Mouse (Mus musculus): Measurements from ENCODE around the gene Gm20458.

Gene Gm20458

GRCm38 (mm10) chr2:164453887-164454500 lies 6.8 kb upstream of the Gm20458 start:
- DNase-seq (ENCODE audit: low read depth): no peak

DNA sequence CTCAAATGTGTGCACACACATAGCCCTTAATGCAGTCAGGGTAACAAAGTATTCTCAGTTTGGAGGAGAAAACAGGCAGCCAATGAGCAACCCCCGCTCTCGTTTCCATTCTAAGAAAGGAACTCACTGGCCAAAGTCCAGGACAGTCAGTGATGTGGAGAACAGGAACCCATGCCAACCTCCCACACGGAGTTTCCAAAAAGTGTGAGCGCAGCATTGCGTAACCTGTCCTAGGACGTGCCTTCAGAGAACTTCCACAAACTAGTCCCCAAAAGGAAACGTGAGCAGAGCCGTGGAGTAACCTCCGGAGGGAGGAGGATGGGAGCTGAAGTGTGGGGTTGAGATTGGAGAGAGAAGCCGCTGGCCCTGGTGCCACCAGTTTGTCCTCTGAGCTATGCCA lies 5.9 kb upstream of the Gm20458 start:
- peak; percentile 98 for DNase-seq (ENCODE audit: low read depth)

DNA sequence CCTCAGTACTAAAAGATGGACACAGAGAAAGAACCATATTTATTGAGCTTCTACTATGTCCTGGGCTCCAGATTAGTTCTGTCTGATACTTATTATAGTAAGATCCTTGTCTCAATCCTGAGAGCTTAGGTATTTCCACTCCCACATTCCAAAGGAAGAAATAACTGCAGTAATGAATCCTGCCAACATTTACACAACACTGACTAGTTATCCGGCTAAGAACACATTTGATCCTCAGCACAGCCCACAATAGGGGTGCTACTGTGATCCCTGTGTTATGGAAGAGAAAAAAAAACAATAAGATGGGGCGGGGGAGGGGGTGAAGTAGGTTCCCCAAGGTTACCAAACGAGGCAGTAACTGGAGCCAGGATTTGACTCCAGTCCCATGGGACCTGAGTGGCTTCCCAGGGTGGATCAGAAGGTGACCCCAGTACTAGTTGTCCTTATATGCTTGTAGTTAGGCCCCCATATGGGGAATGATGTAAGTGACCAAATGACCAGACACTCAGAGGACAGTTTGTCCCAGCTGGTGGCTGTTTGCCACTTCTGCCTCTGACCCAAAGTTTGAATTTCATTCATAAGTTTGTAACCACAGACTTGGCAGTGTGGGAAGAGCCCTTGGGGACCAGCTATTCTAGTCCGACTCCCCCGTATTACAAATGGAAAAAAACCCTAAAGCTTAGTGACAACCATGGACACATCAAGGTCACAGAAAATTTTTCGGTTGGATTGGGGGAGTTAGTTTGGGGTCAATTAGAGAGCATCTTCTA lies 5.2 kb upstream of the Gm20458 start:
- DNase-seq (ENCODE audit: low read depth): peak; percentile 68

DNA sequence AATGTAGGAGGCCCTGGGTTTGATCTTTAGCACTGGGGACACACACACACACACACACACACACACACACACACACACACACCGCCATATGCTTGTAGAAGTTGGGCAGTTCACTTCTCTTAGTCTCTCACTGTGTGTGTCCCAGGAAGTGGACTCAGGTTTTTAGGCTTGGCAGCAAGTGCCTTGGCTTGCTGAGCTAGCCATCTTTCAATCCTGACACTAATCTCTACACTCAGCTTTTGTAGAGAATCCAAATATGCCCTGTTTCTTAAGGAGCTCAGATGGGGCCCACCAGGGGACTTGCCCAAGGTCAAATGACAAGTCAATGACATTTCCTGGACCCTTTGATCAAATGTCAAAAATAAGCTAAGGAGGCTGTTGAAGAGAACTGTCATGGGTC lies 4.4 kb upstream of the Gm20458 start:
- peak; percentile 53 for DNase-seq (ENCODE audit: low read depth)

GRCm38 (mm10) chr2:164456864-164457300 lies 3.9 kb upstream of the Gm20458 start, which contains the start of gene Sys1:
Gene Sys1, plus strand, starts transcription at chr2:164456964.
- DNase-seq (ENCODE audit: low read depth): peak; percentile 72

- DNase-seq (ENCODE audit: low read depth): no peak
These were observed 2.8 kb upstream of the Gm20458 start for GRCm38 (mm10) chr2:164457942-164458341.

- no peak for DNase-seq (ENCODE audit: low read depth)
These were observed 2.2 kb upstream of the Gm20458 start for GRCm38 (mm10) chr2:164458535-164458934.

- DNase-seq (ENCODE audit: low read depth): no peak
These were observed 4.4 kb downstream of the Gm20458 start for GRCm38 (mm10) chr2:164465161-164465560.

GRCm38 (mm10) chr2:164466787-164467186 lies 6.0 kb downstream of the Gm20458 start:
- no peak for DNase-seq (ENCODE audit: low read depth)

DNA sequence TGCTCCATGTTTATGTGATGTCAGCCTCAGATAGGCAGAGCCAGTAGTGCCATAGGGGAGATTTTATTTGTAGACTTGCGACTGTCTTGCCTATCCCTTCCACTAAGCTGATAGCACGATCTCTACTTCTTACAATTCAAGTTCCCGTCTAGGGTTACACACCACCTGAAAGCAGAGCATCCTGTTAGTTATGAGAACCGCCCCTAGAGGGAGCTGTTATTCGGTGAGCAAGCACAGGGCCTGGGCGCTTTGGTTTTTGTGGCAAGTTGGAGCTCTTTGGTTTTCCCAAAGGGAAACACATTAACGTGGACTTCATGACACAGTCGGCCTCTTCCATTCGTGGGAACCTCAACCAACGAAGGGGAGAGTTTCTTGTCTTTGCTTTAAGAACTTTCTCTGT lies 9.5 kb downstream of the Gm20458 start:
- peak; percentile 73 for DNase-seq (ENCODE audit: low read depth)

DNA sequence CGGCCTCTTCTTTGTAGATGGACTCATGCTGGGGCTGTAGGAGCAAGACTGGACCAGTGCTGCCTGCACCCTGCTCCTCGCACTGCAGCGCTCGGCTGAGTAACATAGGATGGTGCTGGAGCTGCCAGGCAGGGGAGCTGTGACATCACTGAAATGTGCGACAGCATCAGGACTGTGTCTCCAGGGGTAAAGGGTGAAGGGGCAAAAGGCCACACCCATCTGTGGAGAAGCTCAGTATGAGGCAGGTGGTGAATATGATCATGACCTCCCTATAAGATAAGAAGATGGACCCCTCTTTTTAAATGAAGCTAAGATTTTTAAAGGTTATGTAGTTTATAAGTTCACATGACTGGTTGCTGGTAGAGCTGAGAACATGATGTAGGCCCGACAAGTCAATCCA lies 12.9 kb downstream of the Gm20458 start, which contains the start of gene Trp53tg5:
TSS of gene Trp53tg5 (minus strand) at position 101 of the 400 bp plus-strand sequence.
- DNase-seq (ENCODE audit: low read depth): no peak

DNA sequence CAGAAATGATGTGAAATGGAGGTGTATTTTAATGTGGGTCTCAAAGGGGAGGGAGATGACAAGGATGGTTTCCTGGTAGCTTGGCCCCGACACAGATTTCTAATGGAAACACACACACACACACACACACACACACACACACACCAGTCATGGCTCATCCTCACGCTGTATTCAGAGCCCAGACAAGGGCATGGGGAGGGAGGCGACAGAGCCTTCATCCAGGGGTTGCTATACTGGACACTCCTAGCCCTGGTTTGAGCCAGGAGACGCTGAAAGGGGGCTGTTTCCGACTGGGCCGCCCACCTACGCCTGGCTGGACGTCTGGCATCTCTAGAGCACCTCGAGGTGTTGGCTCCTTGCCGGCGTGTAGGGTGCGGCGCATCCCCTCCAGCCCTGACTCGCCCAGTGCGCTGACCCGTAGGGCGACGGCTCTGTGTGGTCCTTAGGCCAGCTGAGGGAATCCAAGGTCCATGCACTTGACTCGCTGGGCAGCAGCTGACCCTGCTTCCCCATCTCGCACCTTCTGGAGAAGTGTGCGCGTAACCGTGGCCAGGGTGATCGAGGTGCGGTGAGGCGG lies 25.0 kb downstream of the Gm20458 start, which contains the start of gene Dbndd2:
TSS of gene Dbndd2 (plus strand) at position 426 of the 577 bp plus-strand sequence.
- DNase-seq (ENCODE audit: low read depth): peak; percentile 51

DNA sequence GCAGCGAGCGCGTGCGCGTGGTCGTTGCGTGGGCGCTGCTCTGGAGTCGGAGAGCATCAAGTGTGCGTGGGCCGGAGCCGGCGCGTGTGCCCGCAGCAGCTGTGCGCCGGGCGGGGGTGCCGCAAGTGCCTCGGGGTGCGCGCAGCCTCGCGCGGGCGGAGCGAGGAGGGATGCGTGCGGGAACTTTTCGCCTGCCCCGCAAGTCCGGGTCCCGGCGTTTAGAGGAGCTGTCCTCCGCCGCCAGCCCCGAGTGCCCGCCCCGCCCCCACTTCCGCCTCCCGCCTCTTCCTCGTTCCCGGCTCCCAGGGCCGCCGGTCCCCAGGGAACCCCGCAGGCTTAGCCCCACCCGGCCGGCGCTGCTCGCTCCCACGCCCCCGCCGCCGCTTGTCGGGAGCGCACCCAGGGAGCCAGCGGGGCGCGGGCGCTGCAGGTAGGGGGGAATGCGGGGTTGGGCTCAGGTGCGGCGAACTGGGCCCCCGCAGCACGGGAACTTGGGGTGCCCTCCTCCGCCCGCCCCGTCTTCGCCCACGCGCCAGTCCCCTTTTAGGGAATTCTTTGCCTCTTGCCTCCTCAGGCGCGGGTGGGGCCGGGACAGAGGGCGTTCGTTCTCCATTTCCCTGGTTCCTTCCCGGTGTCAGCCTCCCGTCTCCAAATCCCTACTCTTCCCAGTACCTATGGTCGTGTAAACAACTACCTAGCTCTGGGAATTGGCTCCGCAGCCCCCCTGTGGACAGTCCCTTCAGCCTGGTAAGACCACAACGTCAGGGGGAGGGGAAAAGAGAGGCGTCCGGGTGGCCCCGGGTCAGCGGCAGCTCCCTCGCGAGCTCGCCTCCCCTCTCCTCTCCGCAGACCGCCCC lies 25.7 kb downstream of the Gm20458 start:
- DNase-seq (ENCODE audit: low read depth): peak; percentile 59

GRCm38 (mm10) chr2:164487115-164487527 lies 26.4 kb downstream of the Gm20458 start:
- DNase-seq (ENCODE audit: low read depth): no peak

- no peak for DNase-seq (ENCODE audit: low read depth)
These were observed 27.0 kb downstream of the Gm20458 start for GRCm38 (mm10) chr2:164487812-164488211.

DNA sequence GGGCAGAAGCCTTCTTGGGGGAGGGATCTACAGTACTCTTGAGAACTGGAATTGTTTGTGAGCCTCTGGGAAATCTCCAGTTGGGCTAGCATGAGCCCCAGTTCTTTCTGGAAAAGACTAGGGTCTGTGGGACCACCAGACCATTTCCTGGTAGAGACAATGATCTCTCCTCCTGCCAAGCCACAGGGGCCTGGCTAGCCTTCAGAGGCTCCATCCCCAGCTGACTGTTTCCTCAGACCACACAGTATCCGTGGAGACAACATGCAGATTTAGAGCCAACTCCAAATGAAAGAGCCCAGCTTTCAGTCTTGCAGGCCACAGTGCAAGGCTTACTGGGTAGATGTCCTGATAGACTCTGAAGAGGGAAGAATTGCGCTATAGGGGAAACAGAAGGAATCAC lies 33.4 kb downstream of the Gm20458 start:
- DNase-seq (ENCODE audit: low read depth): no peak

- DNase-seq (ENCODE audit: low read depth): peak; percentile 69
These were observed 35.6 kb downstream of the Gm20458 start for GRCm38 (mm10) chr2:164496331-164496730.

DNA sequence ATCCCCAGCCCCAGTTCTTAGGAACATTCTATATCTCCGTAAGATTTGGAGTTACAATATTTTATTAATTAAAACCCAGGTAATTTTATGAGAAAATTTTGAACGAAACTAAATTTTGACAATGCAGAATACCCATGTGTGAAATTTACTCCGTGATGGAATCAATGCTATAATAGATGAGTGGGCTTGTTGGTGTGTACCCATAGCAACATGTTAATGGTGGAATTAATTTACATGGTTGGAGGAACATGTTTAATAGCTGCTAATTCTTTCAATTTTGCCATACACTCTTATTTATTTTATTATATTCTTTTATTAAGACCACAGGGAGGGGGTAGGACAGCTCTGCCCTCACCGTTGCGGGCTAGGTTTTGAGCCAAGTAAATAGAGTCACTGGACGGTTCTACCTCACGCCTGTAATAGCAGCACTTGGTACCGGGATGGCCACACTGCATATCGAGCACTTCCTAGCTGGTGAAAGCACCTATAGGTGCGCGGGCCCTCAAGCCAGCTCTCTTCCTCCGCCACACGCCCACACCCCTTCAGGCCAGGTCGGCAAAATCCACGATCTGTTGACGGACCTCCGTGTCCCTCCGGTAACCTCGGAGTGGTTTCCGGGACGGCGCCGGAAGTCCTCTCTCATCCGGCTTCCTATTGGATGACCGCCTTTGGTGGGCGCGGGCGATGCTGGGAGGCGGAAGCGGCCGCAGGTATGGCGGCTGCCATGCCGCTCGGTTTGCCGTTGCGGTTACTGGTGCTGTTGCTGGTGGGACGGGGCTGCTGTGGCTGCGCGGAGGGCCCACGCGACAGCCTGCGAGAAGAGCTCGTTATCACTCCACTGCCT lies 36.3 kb downstream of the Gm20458 start, which contains the start of gene Pigt:
TSS of gene Pigt (plus strand) at position 674 of the 844 bp plus-strand sequence.
- peak; percentile 88 for DNase-seq (ENCODE audit: low read depth)

GRCm38 (mm10) chr2:164497691-164498268 lies 37.0 kb downstream of the Gm20458 start:
- DNase-seq (ENCODE audit: low read depth): no peak

GRCm38 (mm10) chr2:164499317-164499716 lies 38.5 kb downstream of the Gm20458 start:
- DNase-seq (ENCODE audit: low read depth): no peak

Data from NIH3T3 (cell line).